Mouse (Mus musculus): ENCODE measurements at regions not wholly inside any gene's neighbourhood (a gene's known extent, or its start where the extent isn't known, plus 50 kb on each side); places are given as distances from the start of the nearest gene placed in this dataset.

GRCm38 (mm10) chr4:150800774-150801173 is 52.9 kb upstream of the Errfi1 start:
- DNase-seq: no peak

GRCm38 (mm10) chr4:150799550-150800398 is 53.9 kb upstream of the Errfi1 start:
- peak; percentile 75 for DNase-seq

GRCm38 (mm10) chr4:150798783-150799530 is 54.8 kb upstream of the Errfi1 start:
- DNase-seq: no peak

- DNase-seq: no peak
Observed at GRCm38 (mm10) chr4:150798281-150798680, 55.4 kb upstream of the Errfi1 start.

- no peak for DNase-seq
Observed at GRCm38 (mm10) chr4:150797057-150797456, 56.7 kb upstream of the Errfi1 start.

GRCm38 (mm10) chr4:150794878-150795277 is 58.8 kb upstream of the Errfi1 start:
- DNase-seq: no peak

- no peak for DNase-seq
Observed at GRCm38 (mm10) chr4:150794257-150794794, 59.4 kb upstream of the Errfi1 start.

- no peak for DNase-seq
Observed at GRCm38 (mm10) chr4:150793146-150793545, 60.6 kb upstream of the Errfi1 start.

GRCm38 (mm10) chr4:150789166-150789565 is 64.6 kb upstream of the Errfi1 start:
- DNase-seq: no peak

- no peak for DNase-seq
Observed at GRCm38 (mm10) chr4:150787113-150787512, 66.6 kb upstream of the Errfi1 start.

GRCm38 (mm10) chr4:150786651-150787050 is 67.1 kb upstream of the Errfi1 start:
- no peak for DNase-seq

GRCm38 (mm10) chr4:150784491-150785451 is 68.9 kb upstream of the Errfi1 start:
- DNase-seq: no peak

GRCm38 (mm10) chr4:150781304-150781703 is 72.4 kb upstream of the Errfi1 start:
- DNase-seq: no peak

GRCm38 (mm10) chr4:150779340-150779739 is 74.4 kb upstream of the Errfi1 start:
- DNase-seq: no peak

- no peak for DNase-seq
Observed at GRCm38 (mm10) chr4:150778683-150779082, 75.0 kb upstream of the Errfi1 start.

- DNase-seq: peak; percentile 46
Observed at GRCm38 (mm10) chr4:150775695-150776521, 77.8 kb upstream of the Errfi1 start.

- no peak for DNase-seq
Observed at GRCm38 (mm10) chr4:150775281-150775680, 78.4 kb upstream of the Errfi1 start.

- no peak for DNase-seq
Observed at GRCm38 (mm10) chr4:150774289-150774914, 79.3 kb upstream of the Errfi1 start.

- DNase-seq: no peak
Observed at GRCm38 (mm10) chr4:150771922-150772651, 81.6 kb upstream of the Errfi1 start.

GRCm38 (mm10) chr4:150771469-150771868 is 82.2 kb upstream of the Errfi1 start:
- DNase-seq: no peak
